Mouse (Mus musculus) lung, adult 2 months (tissue): ENCODE data around the gene C2cd3.

Experiments
- CTCF ChIP-seq: fragments of 200-500 bp; IDR thresholded peaks from 2 replicates; pipeline ENCODE4 v1.5.1; 2011; ENCODE audit warnings: mild to moderate bottlenecking, low read length, control low read depth; ENCODE audit not compliant: insufficient read depth
- POLR2A ChIP-seq: fragments of 200-500 bp; IDR thresholded peaks from 2 replicates; pipeline ENCODE4 v1.6.1; 2011; ENCODE audit warnings: low read depth, mild to moderate bottlenecking, control low read depth, low read length, borderline replicate concordance; ENCODE audit errors: extremely low read depth

DNA sequence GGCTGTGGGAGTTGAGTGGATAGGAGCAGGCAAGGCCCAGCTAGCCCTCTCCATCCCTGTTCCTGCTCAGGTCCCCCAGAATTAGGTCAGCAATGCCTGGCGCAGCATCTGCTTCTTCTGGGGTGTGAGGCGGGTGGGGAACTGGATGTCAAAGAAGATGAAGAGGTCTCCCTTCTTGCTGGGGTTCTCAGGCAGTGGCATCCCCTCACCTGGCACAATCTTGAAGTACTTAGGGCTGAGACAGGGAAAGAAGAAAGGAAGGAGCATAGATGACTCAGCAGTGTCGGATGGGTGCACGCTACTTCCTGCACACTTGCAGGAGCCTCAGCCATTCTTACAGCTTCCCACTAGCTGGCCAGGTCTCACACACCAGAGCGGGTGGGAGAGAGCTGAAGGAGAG is 131.0 kb downstream of the C2cd3 start:
- TF ChIP-seq POLR2A (peak; percentile 47; the same call in 1 of the 2 replicates), CTCF (no peak)
